Mouse (Mus musculus) Patski (cell line): ENCODE data around the gene Plekhm2. TPM values are rescaled to one million over a fixed set of nuclear protein-coding genes. Genes with fewer than 3 reads are reported as not detected.

ENCODE experiments used
- ATAC-seq: fragments of 100-300 bp; one replicate; pipeline ENCODE4 v1.8.0; 2021
- CTCF ChIA-PET: fragments of 350-600 bp; sonication (Branson Sonifier 250); formaldehyde crosslinking; loops from one replicate; lab custom pipeline; 2022; ENCODE audit warnings: inconsistent platforms; lab: Charles Lee
- POLR2A ChIA-PET: fragments of 350-600 bp; sonication (Branson Sonifier 250); formaldehyde crosslinking; loops from one replicate; lab custom pipeline; 2022; ENCODE audit warnings: antibody characterized with exemption, inconsistent platforms; lab: Charles Lee
- DNase-seq: peaks from one replicate; pipeline ENCODE4 v3.0.0-alpha.2; 2011; ENCODE audit warnings: low read depth, low spot score
- H3K27me3 ChIP-seq: fragments of 371-371 bp; one replicate; pipeline ENCODE4 v1.5.1; 2021
- CTCF ChIP-seq: fragments of 100-300 bp; IDR thresholded peaks from one replicate; pipeline ENCODE4 v1.5.1; 2021
- in situ Hi-C: fragments of 300-500 bp; cut with MboI; formaldehyde crosslinking; loops from 3 replicates; pipeline ENCODE4 v1.11.1; 2018; ENCODE audit warnings: low pct_unique_long_range_greater_than_20kb, mixed read lengths
- polyA plus RNA-seq: library from polyadenylated mRNA; unstranded; gene quantifications from one replicate; pipeline ENCODE4 v1.2.3, GENCODE M21; 2021

Gene Plekhm2
- polyA plus RNA-seq: 37.0 TPM

DNA sequence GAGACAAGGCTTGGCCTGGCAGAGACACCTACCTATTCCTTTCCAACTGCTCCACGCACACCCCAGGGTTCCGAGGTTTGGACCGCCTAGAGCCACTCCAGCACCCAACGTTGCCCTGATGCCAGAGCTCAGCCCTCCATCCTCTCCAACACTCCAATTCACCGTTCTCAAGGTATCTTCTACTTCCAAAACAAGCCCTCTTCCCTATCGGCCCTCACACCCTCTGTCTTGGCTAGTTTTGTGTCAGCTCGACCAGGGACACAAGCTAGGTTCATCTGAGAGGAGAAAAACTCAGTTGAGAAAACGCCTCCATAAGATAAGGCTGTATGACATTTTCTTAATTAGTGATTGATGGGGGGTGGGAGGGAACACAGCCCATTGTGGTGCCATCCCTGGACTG, at the start of gene Plekhm2:
Gene Plekhm2 (minus strand): TSS at position 101 of the 400 bp plus-strand sequence.
- ATAC-seq: no peak
- CTCF ChIA-PET: no interaction called here
- in situ Hi-C loops: no loop called here

DNA sequence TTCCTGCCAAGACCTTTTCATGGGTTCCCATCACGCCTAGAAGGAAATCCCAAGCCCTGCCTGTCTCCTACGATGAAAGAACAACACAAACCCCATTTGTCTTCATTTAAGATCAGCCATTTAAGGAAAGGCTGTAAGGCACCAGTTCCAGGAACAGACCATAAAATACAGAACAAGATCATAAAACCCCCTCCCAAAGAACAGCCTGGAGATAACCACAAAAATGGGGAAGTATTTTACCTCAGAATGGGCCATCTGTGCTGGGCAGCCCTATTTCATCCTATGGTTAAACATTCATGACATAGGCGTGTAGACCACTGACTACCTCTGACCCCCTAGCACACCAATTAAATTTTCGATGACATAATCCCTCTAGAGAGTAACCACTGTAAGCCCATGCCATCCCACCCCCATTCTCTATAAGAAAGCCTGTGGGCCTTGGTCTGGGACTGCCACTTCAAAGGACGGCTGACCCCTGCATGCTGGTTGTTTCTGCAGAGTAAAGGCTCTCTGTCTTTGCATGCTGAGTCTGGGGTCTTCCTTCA, 49.0 kb upstream of the Plekhm2 start:
- no peaks in the 10 kb centered on the region for H3K27me3 ChIP-seq
- TF ChIP-seq CTCF: no peak
- in situ Hi-C loops: loop anchor here (10.0 kb wide), 1 partner anchor 99 kb away; the partner anchor contains the start of gene Tmem82
- ATAC-seq: no peak
- ChIA-PET POLR2A (no interaction called here), CTCF (no interaction called here)
- no peak for DNase-seq

More for the DNA sequence above, at the start of gene Plekhm2:
- POLR2A ChIA-PET: interaction anchor here (1.3 kb wide), 1 partner anchor 23 kb away, joined by 3 read pairs; no protein-coding TSS in a partner anchor
- no peaks in the 10 kb centered on the region for H3K27me3 ChIP-seq
- TF ChIP-seq CTCF: no peak
- DNase-seq: no peak

DNA sequence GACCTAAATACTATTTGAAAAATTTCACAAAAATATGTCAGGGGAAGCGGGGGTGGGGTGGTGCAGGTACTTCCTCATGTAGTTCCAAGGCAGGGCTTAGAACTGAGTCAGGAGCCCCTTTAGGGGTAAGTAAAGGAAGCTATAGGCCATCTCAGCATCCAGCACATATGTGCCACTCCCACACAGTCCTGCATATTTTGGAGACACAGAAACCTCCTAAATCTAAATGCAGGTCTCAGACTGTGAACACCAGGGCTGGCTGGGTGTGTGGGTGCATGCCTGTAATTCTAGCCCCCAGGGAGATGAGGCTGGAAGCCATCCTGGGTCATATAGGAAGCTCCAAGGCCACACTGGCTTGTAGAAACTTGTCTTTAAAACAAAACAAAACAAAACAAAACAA, 46.6 kb upstream of the Plekhm2 start:
- in situ Hi-C loops: loop anchor here (10.0 kb wide), 1 partner anchor 96 kb away; the partner anchor contains the start of gene Tmem82
- H3K27me3 ChIP-seq: no peaks in the 10 kb centered on the region
- POLR2A ChIA-PET: no interaction called here
- no peak for DNase-seq
- no peak for ATAC-seq
- CTCF ChIA-PET: interaction anchor here (1.7 kb wide), 1 partner anchor 9 kb away, joined by 4 read pairs; no protein-coding TSS in a partner anchor
- no peak for TF ChIP-seq CTCF

DNA sequence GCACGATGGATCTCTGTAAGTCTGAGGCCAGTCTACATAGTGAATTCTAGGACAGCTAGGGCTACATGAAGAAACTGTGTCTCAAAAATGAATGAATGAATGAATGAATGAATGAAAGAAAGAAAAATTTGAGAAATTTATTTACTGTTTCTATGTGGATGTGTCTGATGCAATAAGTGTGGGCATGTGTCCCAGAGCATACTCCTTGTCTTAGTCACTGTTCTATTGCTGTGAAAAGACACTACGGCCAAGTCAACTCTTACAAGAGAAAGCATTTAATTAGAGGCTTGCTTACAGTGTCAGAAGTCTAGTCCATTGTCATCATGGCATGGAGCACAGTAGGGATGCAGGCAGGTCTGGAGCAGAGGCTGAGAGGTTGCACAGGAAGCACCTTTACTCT, 44.3 kb upstream of the Plekhm2 start:
- DNase-seq (no peak), ATAC-seq (no peak)
- in situ Hi-C loops: no loop called here
- POLR2A ChIA-PET: no interaction called here
- TF ChIP-seq CTCF: no peak
- H3K27me3 ChIP-seq: no peaks in the 10 kb centered on the region
- CTCF ChIA-PET: no interaction called here

DNA sequence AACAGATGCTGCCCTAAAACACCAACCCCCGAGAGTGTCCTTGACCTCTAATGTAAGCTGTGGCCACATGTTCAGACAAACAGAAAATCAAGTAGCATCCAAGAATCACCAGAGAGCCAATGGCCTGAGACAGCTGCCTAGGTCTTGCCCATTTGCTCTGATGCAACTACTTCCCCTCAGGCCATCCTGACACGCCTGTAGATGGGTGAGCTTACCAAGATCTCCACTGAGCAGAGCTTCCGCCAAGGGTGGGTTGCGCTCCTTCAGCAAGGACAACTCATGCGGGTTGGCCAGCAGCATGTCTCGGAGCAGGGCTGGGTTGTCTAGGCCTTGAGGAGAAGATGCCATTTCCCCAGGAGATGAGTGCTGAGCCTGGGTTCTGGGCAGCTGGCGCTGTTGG, 43.3 kb upstream of the Plekhm2 start:
- ATAC-seq (no peak), DNase-seq (no peak)
- in situ Hi-C loops: no loop called here
- ChIA-PET POLR2A (no interaction called here), CTCF (no interaction called here)
- no peak for TF ChIP-seq CTCF
- no peaks in the 10 kb centered on the region for H3K27me3 ChIP-seq

DNA sequence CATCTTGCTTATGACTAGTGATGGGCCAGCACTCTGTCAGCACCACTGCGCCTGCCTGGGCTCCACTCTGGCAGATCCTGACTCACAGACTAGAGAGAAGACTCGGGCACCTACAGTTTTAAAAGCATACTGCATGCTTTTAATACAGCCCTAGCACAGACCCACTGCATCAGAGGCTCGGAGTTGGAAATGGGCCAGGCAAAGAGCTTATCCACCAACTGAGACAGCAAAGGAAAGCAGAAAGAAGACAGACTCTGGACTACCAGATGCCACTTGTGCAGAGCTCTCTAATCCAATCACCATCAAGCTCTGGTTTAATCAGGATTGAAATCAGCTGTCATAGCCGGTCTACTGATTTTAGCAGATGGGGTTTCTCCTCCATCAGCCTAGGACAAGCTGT, 40.6 kb upstream of the Plekhm2 start:
- CTCF ChIA-PET: interaction anchor here (2.0 kb wide), 1 partner anchor 15 kb away, joined by 4 read pairs; no protein-coding TSS in a partner anchor

DNA sequence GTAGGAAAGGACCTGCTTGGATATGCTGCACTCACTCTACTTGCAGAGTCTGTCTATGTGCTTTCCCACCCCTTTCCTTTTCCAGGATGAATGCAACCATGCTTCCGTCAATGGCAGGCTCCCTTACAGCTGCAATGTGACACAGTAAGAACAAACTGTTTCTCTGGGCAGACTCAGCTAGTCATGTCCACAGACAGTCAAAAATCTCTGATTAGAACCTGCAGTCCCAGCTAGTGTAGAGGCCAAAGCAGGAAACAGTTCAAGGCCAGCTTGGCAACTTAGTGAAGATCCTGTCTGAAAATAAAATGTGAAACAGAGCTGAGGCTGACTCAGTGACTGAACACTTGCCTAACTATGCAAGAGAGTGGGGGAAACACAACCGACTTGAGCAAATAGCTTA, 39.9 kb upstream of the Plekhm2 start:
- ChIA-PET CTCF (no interaction called here), POLR2A (no interaction called here)
- no peak for ATAC-seq
- no peaks in the 10 kb centered on the region for H3K27me3 ChIP-seq
- in situ Hi-C loops: no loop called here
- TF ChIP-seq CTCF: no peak
- DNase-seq: no peak

More for the DNA sequence above, 40.6 kb upstream of the Plekhm2 start:
- ATAC-seq (no peak), DNase-seq (no peak)
- no peak for TF ChIP-seq CTCF
- in situ Hi-C loops: no loop called here
- POLR2A ChIA-PET: no interaction called here
- no peaks in the 10 kb centered on the region for H3K27me3 ChIP-seq

DNA sequence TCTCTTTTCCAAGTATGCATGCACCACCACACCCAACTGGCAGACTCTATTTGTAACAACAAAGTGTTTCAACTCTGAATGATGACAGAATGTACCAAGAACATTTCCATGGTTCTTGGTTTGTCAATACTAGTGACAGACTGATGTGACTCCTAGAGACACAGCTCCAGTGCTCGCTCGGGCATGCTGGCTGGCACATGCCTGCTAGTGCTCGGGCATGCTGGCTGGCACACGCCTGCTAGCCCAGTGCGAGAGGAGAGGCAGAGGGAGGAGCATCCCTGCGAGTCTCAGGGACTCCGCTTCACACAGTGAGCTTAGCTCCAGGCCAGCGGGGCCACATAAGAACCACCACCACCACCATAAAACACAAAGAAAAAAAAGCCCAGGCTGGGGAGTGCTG, 30.0 kb upstream of the Plekhm2 start:
- ChIA-PET CTCF (no interaction called here), POLR2A (no interaction called here)
- no peak for DNase-seq
- in situ Hi-C loops: no loop called here
- H3K27me3 ChIP-seq: no peaks in the 10 kb centered on the region
- no peak for ATAC-seq
- TF ChIP-seq CTCF: no peak

DNA sequence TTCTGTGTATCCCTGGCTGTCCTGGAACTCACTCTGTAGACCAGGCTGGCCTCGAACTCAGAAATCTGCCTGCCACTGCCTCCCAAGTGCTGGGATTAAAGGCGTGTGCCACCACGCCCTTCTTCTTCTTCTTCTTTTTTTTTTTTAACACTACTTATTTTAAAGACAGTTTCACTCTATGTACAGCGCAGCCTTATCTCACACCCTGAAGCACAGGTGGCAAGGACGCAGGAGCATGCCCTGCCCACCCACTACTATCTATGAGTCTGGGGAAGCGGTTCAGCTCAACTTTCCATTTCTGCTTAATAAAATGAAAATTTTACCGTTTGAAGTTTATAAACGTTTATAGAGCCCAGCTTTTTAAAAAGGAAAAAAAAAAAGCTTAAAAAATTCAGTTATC, 23.8 kb upstream of the Plekhm2 start:
- no peaks in the 10 kb centered on the region for H3K27me3 ChIP-seq
- in situ Hi-C loops: no loop called here
- DNase-seq (no peak), ATAC-seq (no peak)
- ChIA-PET CTCF (interaction anchor here (0.7 kb wide), 1 partner anchor 41 kb away, joined by 3 read pairs; no protein-coding TSS in a partner anchor), POLR2A (interaction anchor here (1.6 kb wide), 1 partner anchor 33 kb away, joined by 3 read pairs; no protein-coding TSS in a partner anchor)
- no peak for TF ChIP-seq CTCF

DNA sequence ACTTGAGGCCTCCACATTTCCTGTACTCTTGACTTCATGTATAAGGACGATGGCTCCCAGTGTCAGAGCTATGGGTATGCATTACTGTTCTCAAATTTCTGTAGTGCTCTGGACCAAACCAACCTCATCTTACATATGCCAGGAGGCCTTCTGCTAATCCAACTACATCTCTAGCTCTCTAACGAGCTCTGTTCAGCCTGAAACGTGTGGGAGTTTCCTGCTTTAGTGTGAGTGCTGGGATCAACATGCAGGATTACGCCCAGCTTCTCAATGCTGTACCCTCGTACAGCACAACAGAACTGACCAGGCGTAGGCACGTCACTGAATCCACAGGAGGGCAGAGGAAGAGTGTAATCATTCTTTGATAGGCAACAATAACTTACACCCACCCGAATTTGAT, 21.8 kb upstream of the Plekhm2 start:
- in situ Hi-C loops: no loop called here
- DNase-seq (no peak), ATAC-seq (no peak)
- TF ChIP-seq CTCF: no peak
- ChIA-PET POLR2A (no interaction called here), CTCF (no interaction called here)
- no peaks in the 10 kb centered on the region for H3K27me3 ChIP-seq

DNA sequence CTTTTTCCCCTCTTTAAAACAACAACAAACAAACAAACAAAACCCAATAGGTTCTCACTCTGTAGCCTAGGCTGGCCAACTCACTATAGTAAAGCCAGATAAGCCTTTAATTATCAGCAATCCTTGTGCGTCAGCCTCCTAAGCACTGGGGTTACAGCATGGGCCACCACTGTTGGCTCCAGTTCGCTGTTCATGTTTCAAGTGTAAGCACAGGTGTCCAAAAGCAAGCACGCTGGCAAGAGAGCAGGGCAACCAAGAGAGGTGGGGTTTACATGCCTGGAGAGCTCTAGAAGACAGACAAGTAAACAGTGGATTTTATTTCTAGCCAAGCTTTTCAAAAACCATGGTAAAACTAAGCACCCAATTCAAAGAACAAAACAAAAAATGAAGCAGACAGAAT, 21.4 kb upstream of the Plekhm2 start:
- no peaks in the 10 kb centered on the region for H3K27me3 ChIP-seq
- in situ Hi-C loops: no loop called here
- DNase-seq (no peak), ATAC-seq (no peak)
- no peak for TF ChIP-seq CTCF
- POLR2A ChIA-PET: no interaction called here
- CTCF ChIA-PET: no interaction called here
